Mouse (Mus musculus) lung, adult 18-20 months (tissue): ENCODE measurements around the gene Hist1h4c.

Experiments
- DNase-seq, 2 experiments: peaks; one replicate each; pipeline ENCODE4 v3.0.0; 2022; ENCODE audit warnings: mixed read lengths in 2 of 2

Gene Hist1h4c

GRCm38 (mm10) chr13:23698300-23698693 lies at the start of gene Hist1h4c:
Hist1h4c (minus strand) TSS chr13:23698454.
- DNase-seq: peak; percentile 99

GRCm38 (mm10) chr13:23747892-23748288 lies 49.6 kb upstream of the Hist1h4c start:
- no peak for DNase-seq

DNA sequence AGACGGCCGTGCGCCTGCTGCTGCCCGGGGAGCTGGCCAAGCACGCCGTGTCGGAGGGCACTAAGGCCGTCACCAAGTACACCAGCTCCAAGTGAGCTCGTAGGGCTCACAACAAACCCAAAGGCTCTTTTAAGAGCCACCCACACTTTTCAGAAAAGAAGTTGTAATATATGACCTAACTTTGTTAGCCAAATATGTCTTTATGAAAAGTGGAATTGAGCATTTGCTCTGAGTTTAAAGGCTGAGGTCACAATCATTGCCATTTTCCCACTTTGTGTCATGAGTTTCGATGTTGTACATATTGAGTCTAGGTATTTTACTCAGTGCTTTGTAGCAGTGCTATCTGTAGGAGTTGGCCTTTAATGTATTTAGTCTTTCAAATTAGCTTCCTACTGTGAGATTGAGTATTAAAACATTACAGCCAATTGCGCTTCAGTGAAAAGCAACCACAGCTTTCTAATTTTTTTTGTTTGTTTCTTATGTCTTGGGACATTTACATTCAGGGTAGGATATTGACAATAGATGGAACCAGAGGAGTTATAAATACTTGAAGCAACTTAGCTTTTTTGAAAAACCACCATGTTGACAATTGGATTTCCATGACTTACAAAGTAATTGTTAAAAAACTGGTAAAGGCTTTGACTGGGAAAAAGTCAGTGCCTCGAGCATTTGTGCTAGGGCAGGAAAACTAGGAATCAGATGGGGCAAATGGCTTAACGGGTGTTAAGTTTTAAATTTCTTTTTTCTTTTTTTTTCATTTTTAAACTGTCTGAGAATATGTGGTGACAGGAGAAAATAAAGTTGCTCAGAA lies 49.0 kb upstream of the Hist1h4c start:
- DNase-seq: no peak

GRCm38 (mm10) chr13:23746201-23747080 lies 48.2 kb upstream of the Hist1h4c start, which contains the start of gene Hist1h2bb:
Hist1h2bb (plus strand) TSS chr13:23746734.
- DNase-seq: peak; percentile 56 to 66

DNA sequence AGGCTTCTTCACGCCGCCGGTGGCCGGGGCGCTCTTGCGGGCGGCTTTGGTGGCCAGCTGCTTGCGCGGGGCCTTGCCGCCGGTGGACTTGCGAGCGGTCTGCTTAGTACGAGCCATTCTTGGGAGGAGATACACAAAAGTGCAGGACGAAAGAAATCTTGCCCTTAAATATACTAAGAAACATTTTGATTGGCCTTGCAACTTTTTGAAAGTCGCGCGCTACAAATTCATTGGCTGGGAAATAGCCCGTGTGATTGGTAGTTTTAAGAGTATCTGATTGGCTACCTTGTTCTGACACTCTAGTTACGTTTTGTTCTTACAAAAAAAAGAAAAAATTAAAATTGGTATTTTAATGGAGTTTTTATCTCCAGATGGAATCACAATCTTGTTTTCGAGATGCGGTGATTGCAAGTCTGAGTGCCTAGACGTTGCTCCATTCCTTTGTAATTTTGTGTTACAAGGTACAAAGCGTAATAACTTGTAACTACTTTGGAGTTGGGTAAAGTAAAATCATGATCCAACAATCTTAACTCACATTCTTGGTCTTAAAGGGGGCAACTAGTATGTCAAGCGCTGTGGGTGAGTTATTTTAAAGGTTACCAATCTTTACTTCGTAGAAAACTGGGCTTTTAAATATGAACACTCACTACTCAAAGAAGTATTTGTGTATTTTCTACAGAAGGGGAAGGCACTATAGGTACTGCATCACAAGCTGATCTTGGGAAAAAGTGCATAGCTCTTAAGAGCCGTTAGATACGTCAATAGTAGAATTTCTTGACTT lies 47.3 kb upstream of the Hist1h4c start, which contains the start of gene Hist1h3c:
TSS of gene Hist1h3c (minus strand) at position 222 of the 781 bp plus-strand sequence.
- peak; percentile 79 to 84 for DNase-seq

- no peak for DNase-seq
These were observed 46.4 kb upstream of the Hist1h4c start for GRCm38 (mm10) chr13:23744421-23745380.

GRCm38 (mm10) chr13:23743963-23744362 lies 45.7 kb upstream of the Hist1h4c start:
- DNase-seq: no peak

DNA sequence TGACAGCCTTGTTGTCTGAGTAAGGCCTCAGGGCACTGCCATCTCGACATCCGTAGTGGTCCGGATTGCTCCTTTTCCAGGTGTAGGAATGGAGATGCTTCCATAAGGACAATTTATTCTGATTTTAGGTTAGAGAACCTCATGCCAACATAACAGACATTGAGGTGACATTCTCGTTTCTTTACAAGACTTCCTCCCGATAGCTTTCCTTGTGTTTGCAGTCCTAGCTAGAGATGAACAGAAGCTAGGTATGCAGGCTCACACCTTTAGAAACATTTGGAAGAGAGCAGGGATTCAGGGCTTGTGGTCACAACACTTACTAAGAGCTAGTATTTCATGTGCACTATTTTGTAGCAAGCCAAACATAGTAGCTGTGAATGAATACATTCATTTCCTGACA lies 45.0 kb upstream of the Hist1h4c start:
- no peak for DNase-seq

DNA sequence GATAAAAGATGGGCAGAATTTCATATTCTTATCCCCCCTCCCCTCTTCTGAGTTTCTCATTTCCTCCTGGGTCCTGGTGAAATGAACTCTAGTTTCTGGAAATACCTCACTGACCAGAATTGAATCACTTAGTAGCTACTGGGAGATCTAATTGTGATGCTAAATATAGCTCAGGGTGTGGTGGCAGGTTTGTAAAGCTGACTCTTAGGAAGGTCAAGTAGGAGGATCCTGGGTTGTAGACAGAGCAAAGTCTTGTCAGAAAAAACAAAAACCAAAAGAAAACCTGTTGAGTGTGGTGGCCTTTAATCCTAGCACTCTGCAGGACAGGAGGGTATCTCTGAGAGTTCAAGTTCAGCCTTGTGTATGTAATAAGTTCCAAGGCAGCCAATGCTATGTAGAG lies 43.8 kb upstream of the Hist1h4c start:
- DNase-seq: no peak

DNA sequence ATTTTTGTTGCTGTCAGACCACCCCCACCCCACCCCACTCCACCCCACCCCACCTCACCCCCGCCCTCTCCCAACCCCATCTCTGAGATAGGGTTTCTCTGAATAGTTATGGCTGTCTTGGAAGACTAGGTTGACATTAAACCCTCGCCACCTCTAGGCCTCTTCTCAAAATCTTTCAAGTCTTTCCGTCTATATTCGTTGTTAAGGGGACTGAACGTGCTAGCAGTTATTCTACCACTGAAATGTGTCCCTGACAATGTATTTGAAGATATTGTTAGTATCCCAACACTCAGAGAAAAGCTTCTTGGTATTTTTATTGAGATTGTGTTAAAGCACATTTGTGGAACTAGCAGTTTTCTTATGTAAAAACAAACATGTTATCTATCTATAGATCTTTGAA lies 42.7 kb upstream of the Hist1h4c start:
- DNase-seq: no peak

DNA sequence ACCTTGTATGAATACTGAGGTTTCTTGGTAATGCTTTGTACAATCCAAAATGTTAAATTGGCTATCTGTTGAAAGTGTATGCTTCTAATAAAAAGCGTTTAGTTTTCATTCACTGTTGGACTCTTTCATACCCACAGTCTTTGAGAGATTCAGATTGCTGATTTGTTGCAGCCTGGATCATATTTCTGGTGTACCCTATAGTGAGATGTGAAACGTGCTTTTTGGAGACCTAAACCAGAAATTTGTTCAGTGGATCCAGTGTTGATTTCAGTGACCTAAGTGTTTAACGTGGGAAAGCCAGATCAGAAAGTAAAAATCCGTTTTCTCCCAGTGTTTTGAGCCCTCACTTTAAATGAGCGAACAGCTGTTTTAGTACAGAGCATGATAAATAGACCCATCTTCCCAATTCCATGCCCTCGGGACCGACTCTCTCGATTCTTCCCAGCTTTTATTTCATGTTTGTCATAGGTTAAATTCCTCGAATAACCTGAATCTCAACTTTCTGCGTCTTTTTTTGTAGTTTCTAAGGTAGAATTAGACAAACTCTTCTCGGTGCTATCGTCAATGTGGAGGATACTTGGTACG lies 42.1 kb upstream of the Hist1h4c start:
- DNase-seq: no peak

DNA sequence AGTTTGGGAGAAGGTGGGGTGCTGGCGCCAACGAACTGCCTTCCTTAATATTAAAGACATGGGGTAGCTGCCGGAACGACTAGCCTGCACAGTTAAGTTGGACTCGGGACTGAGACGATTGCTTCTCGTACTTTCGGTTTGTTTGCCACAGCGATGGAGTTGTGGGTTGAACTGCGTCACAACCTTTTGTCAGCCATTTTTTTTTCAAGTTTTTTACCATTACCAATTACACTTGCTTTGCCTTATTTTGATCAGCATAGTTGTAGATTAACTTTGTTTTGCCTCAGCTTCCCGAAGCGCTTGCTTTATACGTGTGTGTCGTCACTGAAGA lies 41.6 kb upstream of the Hist1h4c start:
- no peak for DNase-seq

- peak; percentile 97 for DNase-seq
These were observed 41.0 kb upstream of the Hist1h4c start for GRCm38 (mm10) chr13:23739069-23739921.

DNA sequence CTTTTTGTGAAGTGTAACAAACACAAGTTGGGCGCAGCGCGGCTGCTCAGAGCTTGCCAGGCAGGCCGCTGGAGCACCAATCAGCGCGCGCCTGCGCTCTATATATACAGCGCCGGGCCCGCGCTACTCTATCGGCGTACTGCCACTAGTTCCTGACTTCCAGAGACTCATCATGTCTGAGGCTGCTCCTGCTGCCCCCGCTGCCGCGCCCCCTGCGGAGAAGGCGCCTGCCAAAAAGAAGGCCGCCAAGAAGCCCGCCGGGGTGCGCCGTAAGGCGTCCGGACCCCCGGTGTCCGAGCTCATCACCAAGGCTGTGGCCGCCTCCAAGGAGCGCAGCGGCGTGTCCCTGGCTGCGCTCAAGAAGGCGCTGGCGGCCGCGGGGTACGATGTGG lies 40.4 kb upstream of the Hist1h4c start, which contains the start of gene Hist1h1c:
TSS of gene Hist1h1c (plus strand) at position 132 of the 392 bp plus-strand sequence.
- peak; percentile 88 to 90 for DNase-seq

GRCm38 (mm10) chr13:23738041-23738440 lies 39.8 kb upstream of the Hist1h4c start:
- no peak for DNase-seq

GRCm38 (mm10) chr13:23737091-23737490 lies 38.8 kb upstream of the Hist1h4c start:
- DNase-seq: no peak

GRCm38 (mm10) chr13:23732156-23732804 lies 34.0 kb upstream of the Hist1h4c start:
- DNase-seq: peak in 1 of 2 experiments; percentile 28

- DNase-seq: peak; percentile 68 to 80
These were observed 32.2 kb upstream of the Hist1h4c start for GRCm38 (mm10) chr13:23730479-23730878.

DNA sequence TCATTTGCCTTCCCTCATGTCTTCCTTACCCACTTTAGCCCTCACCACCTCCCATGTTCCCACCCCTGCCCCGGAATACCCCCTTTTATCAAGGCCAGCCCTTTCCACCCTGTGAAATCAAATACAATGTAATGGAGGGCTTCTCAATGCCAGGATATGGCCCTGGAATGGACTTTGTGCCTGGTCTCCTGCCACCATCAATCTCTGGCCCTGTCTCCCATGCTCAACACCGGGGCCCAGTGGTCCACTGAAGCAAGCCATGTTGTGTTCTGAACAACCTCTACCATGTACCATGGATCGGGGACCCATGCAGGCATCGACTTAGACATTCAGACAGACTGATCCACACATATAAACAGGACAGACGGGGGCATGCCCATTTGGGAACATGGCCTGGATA lies 31.5 kb upstream of the Hist1h4c start:
- DNase-seq: no peak

GRCm38 (mm10) chr13:23729192-23729525 lies 30.9 kb upstream of the Hist1h4c start:
- DNase-seq: no peak
